Mouse (Mus musculus) embryonic fibroblast, embryonic 13.5 days (primary cell): ENCODE data around the gene Bicra.

ENCODE experiments used
- CTCF ChIP-seq: IDR thresholded peaks from 2 replicates; pipeline ENCODE4 v1.5.1; 2011; ENCODE audit warnings: mild to moderate bottlenecking, control low read depth, low read length, moderate library complexity, borderline replicate concordance; ENCODE audit not compliant: insufficient read depth
- POLR2A ChIP-seq: IDR thresholded peaks from 2 replicates; pipeline ENCODE4 v1.6.1; 2011; ENCODE audit warnings: low read depth, mild to moderate bottlenecking, control low read depth, low read length, moderate library complexity

- TF ChIP-seq POLR2A, result no peak
- no peak for TF ChIP-seq CTCF
These were observed 92.2 kb downstream of the Bicra start for GRCm38 (mm10) chr7:15955509-15955908.
